Mouse (Mus musculus): ENCODE measurements at regions not wholly inside any gene's neighbourhood (a gene's known extent, or its start where the extent isn't known, plus 50 kb on each side); places are given as distances from the start of the nearest gene placed in this dataset.

- TF ChIP-seq CTCF (IDR thresholded peaks at IDR 0.05; ENCODE audit: low read depth, low read length) (no peak), GATA1 (IDR thresholded peaks at IDR 0.05; ENCODE audit: borderline replicate concordance, low read length) (no peak), POLR2AphosphoS5 (IDR thresholded peaks at IDR 0.05; ENCODE audit: insufficient replicate concordance, low read depth, low read length) (no peak)
Measured at GRCm38 (mm10) chr17:47143898-47144297, 133.5 kb upstream of the Ubr2 start.
